Mouse (Mus musculus) cortical plate, adult 2 months (tissue): ENCODE data around the gene Cfap54.

Experiments
- CTCF ChIP-seq: fragments of 200-500 bp; IDR thresholded peaks from 2 replicates; pipeline ENCODE4 v1.5.1; 2011; ENCODE audit warnings: mild to moderate bottlenecking, control low read depth, low read length; ENCODE audit not compliant: insufficient read depth; ENCODE audit errors: extremely low read depth
- POLR2A ChIP-seq: fragments of 200-500 bp; IDR thresholded peaks from 2 replicates; pipeline ENCODE4 v1.6.1; 2011; ENCODE audit warnings: mild to moderate bottlenecking, low read length, control low read depth; ENCODE audit not compliant: insufficient read depth; ENCODE audit errors: extremely low read depth

GRCm38 (mm10) chr10:93011085-93011484 lies 70.3 kb downstream of the Cfap54 start:
- no peak for TF ChIP-seq POLR2A
- TF ChIP-seq CTCF, result no peak
